Mouse (Mus musculus) olfactory bulb, adult 2 months (tissue): ENCODE results near the gene Kcnmb3.

Experiments
- CTCF ChIP-seq: fragments of 200-500 bp; IDR thresholded peaks from 2 replicates; pipeline ENCODE4 v1.5.1; 2012; ENCODE audit warnings: low read depth, mild to moderate bottlenecking, low read length, moderate library complexity; ENCODE audit not compliant: insufficient read depth
- POLR2A ChIP-seq: fragments of 200-500 bp; IDR thresholded peaks from 2 replicates; pipeline ENCODE4 v1.6.1; 2012; ENCODE audit warnings: mild to moderate bottlenecking, low read depth, low read length, moderate library complexity; ENCODE audit not compliant: insufficient read depth

GRCm38 (mm10) chr3:32505841-32506240, 13.8 kb upstream of the Kcnmb3 start:
- TF ChIP-seq CTCF (no peak), POLR2A (no peak)
